10 mouse cellular contexts compared by ENCODE assay signal in the genomic region with DNA sequence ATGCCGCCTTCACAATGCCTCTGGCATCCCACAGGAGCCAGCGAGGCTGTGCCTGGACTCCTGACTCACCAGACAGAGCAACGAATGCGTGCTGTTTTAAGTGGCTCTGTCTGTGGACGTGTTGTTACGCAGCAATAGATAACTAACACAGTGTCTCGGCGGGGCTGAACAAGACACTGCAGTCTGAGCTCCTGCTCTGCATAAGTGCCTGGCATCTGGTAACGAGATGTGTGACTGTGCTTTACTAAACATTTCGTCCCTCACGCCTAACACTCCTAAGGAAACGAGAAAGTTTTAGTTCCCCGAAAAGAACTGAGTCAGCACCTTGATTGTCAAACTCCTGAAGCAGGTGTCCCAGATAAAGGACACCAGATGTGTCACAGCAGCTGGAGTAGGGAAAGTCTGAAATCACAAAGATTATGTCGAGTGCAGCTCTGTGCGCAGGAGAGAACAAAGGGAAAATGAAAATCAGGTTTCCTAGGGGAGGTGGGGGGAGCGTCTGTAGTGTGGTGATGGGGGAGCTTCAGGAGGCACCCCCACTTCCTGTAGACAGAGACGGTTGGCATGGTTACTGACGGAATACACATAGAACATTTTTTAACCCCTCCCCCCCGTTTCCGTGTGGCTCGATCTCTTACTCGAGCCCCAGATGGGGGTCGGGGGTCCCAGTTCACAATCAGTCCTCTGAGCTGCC.
DNase-seq lines count a peak whose midpoint lies in the region; ATAC-seq lines count a peak whose summit lies in the region.
"Had no signal": no experiment of that assay in that cellular context is flagged by ENCODE, and none has a peak within 500 bp of the region (broad histone marks: within the 10 kb centered on the region; RNA-seq: fewer than 3 reads in every experiment).

No protein-coding gene starts in this region.

- no peaks in the 10 kb centered on the region for H3K36me3 ChIP-seq in midbrain, embryonic 10.5 days

- no peak for DNase-seq in frontal cortex, postnatal 25 days (ENCODE audit: low spot score in 2 of 2)
- DNase-seq in CD4-positive, CD25-positive, alpha-beta regulatory T cell, adult 2 months (ENCODE audit: low read depth, low spot score): peak; percentile 89
- DNase-seq in forelimb bud, embryonic 11.5 days (ENCODE audit: low read depth, low spot score): peak; percentile 53
- no peak for DNase-seq in midbrain, embryonic 10.5 days (ENCODE audit: low spot score)
- no peak for DNase-seq in urinary bladder, adult 2 months (ENCODE audit: low spot score)
- no peak for DNase-seq in layer of hippocampus, adult 11-12 months (ENCODE audit: low spot score)
- no peak for DNase-seq in cerebellum, adult 11-12 months
- DNase-seq: cerebellum, postnatal 36 days had no signal

- no peaks in the 10 kb centered on the region for H3K9me3 ChIP-seq in midbrain, embryonic 10.5 days (replicated peaks)

- H3K27ac ChIP-seq in midbrain, embryonic 10.5 days (replicated peaks): peak overlapping the region; percentile 81

- ATAC-seq in frontal cortex, adult (ENCODE audit: low TSS enrichment): peak; percentile 55

- H3K27me3 ChIP-seq in midbrain, embryonic 10.5 days (ENCODE audit: low read depth, poor library complexity, severe bottlenecking): peaks cover 3% of the 10 kb centered on the region; the same call in 1 of the 2 replicates

- 62% methylated on average over 23 of the region's 23 CpGs for WGBS in midbrain, embryonic 10.5 days

- H3K4me1 ChIP-seq in midbrain, embryonic 10.5 days: peaks cover 78% of the 10 kb centered on the region

- no peak overlapping the region for H3K4me3 ChIP-seq in midbrain, embryonic 10.5 days
- H3K4me3 ChIP-seq: myocyte had no signal

Comparison
In these comparisons a context has a peak if more than half of its experiments do, and no peak if none do; other contexts are left out.
1. DNase-seq: peak in CD4-positive, CD25-positive, alpha-beta regulatory T cell, adult 2 months (single experiment) and forelimb bud, embryonic 11.5 days (single experiment); none in frontal cortex, postnatal 25 days (0 of 2), midbrain, embryonic 10.5 days (single experiment), urinary bladder, adult 2 months (single experiment), layer of hippocampus, adult 11-12 months (single experiment) and cerebellum, adult 11-12 months (single experiment).